Mouse (Mus musculus) cerebellum, postnatal 25 days (tissue): ENCODE results near the gene Zdhhc22.

Experiments used
- DNase-seq, 2 experiments: peaks; one replicate each; pipeline ENCODE4 v3.0.0; 2021; ENCODE audit warnings: mixed read lengths in 2 of 2

Zdhhc22 gene

DNA sequence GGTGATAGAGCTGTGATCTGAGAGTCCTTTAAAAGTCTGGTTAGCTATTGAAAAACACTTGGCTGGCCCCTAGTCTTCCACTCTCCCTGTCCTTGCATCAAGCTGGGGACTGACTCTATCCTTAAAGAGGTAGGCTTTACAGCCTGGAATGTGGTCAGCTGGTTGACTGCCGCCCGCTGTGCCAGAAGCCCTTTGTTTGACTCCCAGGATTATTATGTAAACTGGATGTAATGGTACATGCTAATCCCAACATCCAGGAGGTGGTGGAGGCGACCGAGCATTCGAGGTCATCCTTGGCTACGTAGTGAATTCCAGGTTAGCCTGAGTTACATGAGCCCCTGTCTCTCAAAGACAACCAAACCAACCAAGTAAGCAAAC is 57.7 kb downstream of the Zdhhc22 start:
- DNase-seq, result peak in 1 of 2 experiments; percentile 20

DNA sequence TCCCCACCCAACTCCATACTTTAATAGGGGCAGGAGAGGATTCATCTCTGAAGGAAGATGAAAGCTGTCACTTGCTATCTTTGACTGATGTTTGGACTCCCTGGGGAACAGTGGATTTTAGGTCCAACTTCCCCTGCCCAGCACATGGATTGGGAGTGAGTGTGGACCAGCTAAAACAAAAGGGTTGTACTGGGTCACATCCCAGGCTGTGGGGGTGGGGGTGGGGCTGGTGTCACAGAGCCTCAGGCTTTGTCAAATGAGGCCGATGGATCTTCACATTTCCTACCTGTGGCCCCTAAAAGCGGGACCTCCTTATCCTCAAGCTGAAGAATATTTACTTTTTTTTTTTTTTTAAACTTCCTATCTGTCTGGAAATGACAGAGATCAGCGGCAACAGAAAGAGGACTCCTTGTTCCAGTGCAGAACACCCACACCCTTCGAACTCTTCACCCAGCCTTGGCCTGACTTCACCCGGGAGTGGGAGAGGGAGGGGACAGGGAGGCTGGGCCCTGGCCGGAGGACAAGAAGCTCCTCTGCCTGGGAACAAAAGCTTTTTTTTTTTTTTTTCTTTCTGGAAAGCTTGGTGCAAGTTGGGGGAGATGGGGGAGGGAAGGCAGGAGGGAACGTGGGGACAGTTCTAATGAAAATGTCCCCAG is 58.2 kb downstream of the Zdhhc22 start:
- DNase-seq, result peak in 1 of 2 experiments; percentile 26

DNA sequence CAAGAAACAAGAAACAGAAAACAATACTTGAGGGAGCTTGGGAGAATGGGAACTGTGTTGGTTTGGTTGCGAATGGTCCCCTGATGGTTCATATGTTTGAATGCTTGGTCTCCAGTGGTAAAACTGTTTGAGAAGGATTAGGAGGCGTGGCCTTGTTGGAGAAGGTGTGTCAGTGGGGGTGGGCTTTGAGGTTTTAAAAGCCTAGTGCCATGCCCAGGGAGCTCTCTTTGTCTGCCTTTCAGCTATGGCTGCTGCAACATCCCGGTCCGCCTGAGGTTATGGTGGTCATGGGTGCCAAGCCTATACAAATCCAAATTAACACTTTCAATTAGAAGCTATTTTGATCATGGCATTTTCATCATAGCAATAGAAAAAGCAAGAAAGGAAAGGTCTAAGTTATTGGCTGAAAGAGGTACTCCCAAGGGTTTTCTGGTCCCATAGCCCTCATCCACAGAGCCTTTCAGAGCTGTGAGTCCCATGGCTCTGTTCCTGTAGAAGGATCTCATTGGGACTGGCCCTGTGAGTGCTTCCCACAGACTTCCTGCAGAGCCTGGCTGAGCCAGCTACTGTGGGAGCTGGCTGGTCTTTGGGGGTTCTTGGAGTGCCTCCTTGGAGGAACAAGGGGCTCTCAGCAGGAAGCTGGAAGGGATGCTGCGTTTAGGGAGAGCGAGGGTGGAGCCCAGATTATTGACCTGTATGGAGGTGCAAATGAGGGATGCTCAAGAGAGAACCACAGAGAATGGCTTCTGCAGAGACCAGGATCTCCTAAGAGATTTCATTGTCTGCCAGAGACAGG is 59.1 kb downstream of the Zdhhc22 start:
- DNase-seq, result no peak
